Mouse (Mus musculus): ENCODE results near the gene Mrps18b. TPM values are rescaled to one million over a fixed set of nuclear protein-coding genes. Genes with fewer than 3 reads are reported as not detected.
A peak's percentile ranks its signal among the peaks of the same experiment; 100 is the strongest.

Mrps18b gene
- polyA plus RNA-seq, 1 experiment from 2014 or later: 77.7 TPM

DNA sequence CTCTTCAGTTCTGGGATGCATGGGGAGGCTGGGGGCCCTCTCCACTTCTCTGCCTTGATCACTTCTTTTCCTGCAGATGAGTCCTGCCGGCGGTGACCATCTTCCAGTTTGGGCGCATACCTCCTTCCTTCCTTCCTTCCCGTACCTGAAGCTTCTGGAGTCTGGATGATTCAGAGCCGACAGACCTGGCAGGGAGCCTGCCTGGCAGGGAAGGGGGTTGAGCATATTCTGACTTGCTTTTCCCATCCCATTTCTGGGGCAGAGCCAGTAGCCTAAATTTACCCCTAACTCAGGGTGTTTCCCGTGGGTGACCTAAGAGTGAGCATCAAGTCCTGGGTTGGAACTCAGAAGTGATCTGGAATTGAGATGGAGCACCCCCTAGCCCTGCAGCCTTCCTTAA, 41.5 kb downstream of the Mrps18b start:
- WGBS (ENCODE audit: insufficient replicate concordance): 82% methylated on average over 6 of the region's 6 CpGs

GRCm38 (mm10) chr17:35873774-35874519, 42.2 kb downstream of the Mrps18b start:
- Histone ChIP-seq H3K36me3 (ENCODE audit: control insufficient read depth, insufficient read depth, low read length) (peaks cover 23% of the 10 kb centered on the region), H3K4me3 (ENCODE audit: low read depth, low read length) (peak overlapping the region; percentile 16; the same call in 1 of the 2 replicates), H3K4me2 (peak overlapping the region; percentile 40), H3K4me1 (ENCODE audit: control insufficient read depth, insufficient read depth, low read length) (peaks cover 24% of the 10 kb centered on the region), H3K27me3 (ENCODE audit: control insufficient read depth, insufficient read depth, low read length) (no peaks in the 10 kb centered on the region), H3K9ac (ENCODE audit: low read depth, low read length) (peak overlapping the region; percentile 46; the same call in 1 of the 2 replicates), H3K9me3 (replicated peaks; ENCODE audit: control insufficient read depth, low read length) (no peaks in the 10 kb centered on the region; the same call in 1 of the 2 replicates), H3K27ac (ENCODE audit: low read depth, low read length) (no peak overlapping the region)
- WGBS (ENCODE audit: insufficient replicate concordance): 25% methylated on average over 21 of the region's 21 CpGs
- peak; percentile 25; the same call in 1 of the 2 replicates for ATAC-seq (replicated peaks; ENCODE audit: insufficient number of reproducible peaks, low FRiP score, low TSS enrichment)

More for the DNA sequence above, 41.5 kb downstream of the Mrps18b start:
- H3K9me3 ChIP-seq (replicated peaks; ENCODE audit: control insufficient read depth, low read length): no peaks in the 10 kb centered on the region; the same call in 1 of the 2 replicates
- H3K36me3 ChIP-seq (ENCODE audit: control insufficient read depth, insufficient read depth, low read length): peaks cover 23% of the 10 kb centered on the region
- no peak for ATAC-seq (replicated peaks; ENCODE audit: insufficient number of reproducible peaks, low FRiP score, low TSS enrichment)
- peaks cover 20% of the 10 kb centered on the region; the same call in 1 of the 2 replicates for H3K4me1 ChIP-seq (ENCODE audit: control insufficient read depth, insufficient read depth, low read length)
- H3K9ac ChIP-seq (ENCODE audit: low read depth, low read length): no peak overlapping the region
- H3K4me3 ChIP-seq (ENCODE audit: low read depth, low read length): no peak overlapping the region
- no peak overlapping the region for H3K4me2 ChIP-seq
- no peak overlapping the region for H3K27ac ChIP-seq (ENCODE audit: low read depth, low read length)
- no peaks in the 10 kb centered on the region for H3K27me3 ChIP-seq (ENCODE audit: control insufficient read depth, insufficient read depth, low read length)

- ATAC-seq (replicated peaks; ENCODE audit: insufficient number of reproducible peaks, low FRiP score, low TSS enrichment): no peak
- Histone ChIP-seq H3K4me2 (peak overlapping the region; percentile 98), H3K27ac (ENCODE audit: low read depth, low read length) (peak overlapping the region; percentile 83), H3K27me3 (ENCODE audit: control insufficient read depth, insufficient read depth, low read length) (no peaks in the 10 kb centered on the region), H3K4me3 (ENCODE audit: low read depth, low read length) (peak overlapping the region; percentile 49), H3K9me3 (replicated peaks; ENCODE audit: control insufficient read depth, low read length) (no peaks in the 10 kb centered on the region; the same call in 1 of the 2 replicates), H3K4me1 (ENCODE audit: control insufficient read depth, insufficient read depth, low read length) (peaks cover 35% of the 10 kb centered on the region), H3K9ac (ENCODE audit: low read depth, low read length) (peak overlapping the region; percentile 90; the same call in 1 of the 2 replicates), H3K36me3 (ENCODE audit: control insufficient read depth, insufficient read depth, low read length) (peaks cover 20% of the 10 kb centered on the region)
- WGBS (ENCODE audit: insufficient replicate concordance): 67% methylated on average over 8 of the region's 8 CpGs
These were observed 45.1 kb downstream of the Mrps18b start for GRCm38 (mm10) chr17:35870884-35871696.

- WGBS (ENCODE audit: insufficient replicate concordance): 40% methylated on average over 9 of the region's 9 CpGs
- peak overlapping the region; percentile 83 for H3K27ac ChIP-seq (ENCODE audit: low read depth, low read length)
- peak overlapping the region; percentile 90 for H3K9ac ChIP-seq (ENCODE audit: low read depth, low read length)
- no peaks in the 10 kb centered on the region; the same call in 1 of the 2 replicates for H3K9me3 ChIP-seq (replicated peaks; ENCODE audit: control insufficient read depth, low read length)
- H3K27me3 ChIP-seq (ENCODE audit: control insufficient read depth, insufficient read depth, low read length): no peaks in the 10 kb centered on the region
- peak; percentile 33; the same call in 1 of the 2 replicates for ATAC-seq (replicated peaks; ENCODE audit: insufficient number of reproducible peaks, low FRiP score, low TSS enrichment)
- H3K36me3 ChIP-seq (ENCODE audit: control insufficient read depth, insufficient read depth, low read length): peaks cover 17% of the 10 kb centered on the region
- peaks cover 35% of the 10 kb centered on the region for H3K4me1 ChIP-seq (ENCODE audit: control insufficient read depth, insufficient read depth, low read length)
- peak overlapping the region; percentile 98 for H3K4me2 ChIP-seq
- H3K4me3 ChIP-seq (ENCODE audit: low read depth, low read length): peak overlapping the region; percentile 49
These were observed 45.9 kb downstream of the Mrps18b start for GRCm38 (mm10) chr17:35870151-35870883.

GRCm38 (mm10) chr17:35869346-35870067, 46.7 kb downstream of the Mrps18b start:
- ATAC-seq (replicated peaks; ENCODE audit: insufficient number of reproducible peaks, low FRiP score, low TSS enrichment): peak; percentile 13; the same call in 1 of the 2 replicates
- Histone ChIP-seq H3K27me3 (ENCODE audit: control insufficient read depth, insufficient read depth, low read length) (no peaks in the 10 kb centered on the region), H3K36me3 (ENCODE audit: control insufficient read depth, insufficient read depth, low read length) (peaks cover 9% of the 10 kb centered on the region), H3K9me3 (replicated peaks; ENCODE audit: control insufficient read depth, low read length) (no peaks in the 10 kb centered on the region; the same call in 1 of the 2 replicates), H3K27ac (ENCODE audit: low read depth, low read length) (peak overlapping the region; percentile 83), H3K4me2 (peak overlapping the region; percentile 98), H3K9ac (ENCODE audit: low read depth, low read length) (peak overlapping the region; percentile 90), H3K4me3 (ENCODE audit: low read depth, low read length) (peak overlapping the region; percentile 49), H3K4me1 (ENCODE audit: control insufficient read depth, insufficient read depth, low read length) (peaks cover 43% of the 10 kb centered on the region)
- 5% methylated on average over 7 of the region's 7 CpGs for WGBS (ENCODE audit: insufficient replicate concordance)

- Histone ChIP-seq H3K4me3 (ENCODE audit: low read depth, low read length) (peak overlapping the region; percentile 49), H3K9me3 (replicated peaks; ENCODE audit: control insufficient read depth, low read length) (no peaks in the 10 kb centered on the region; the same call in 1 of the 2 replicates), H3K9ac (ENCODE audit: low read depth, low read length) (peak overlapping the region; percentile 90), H3K4me1 (ENCODE audit: control insufficient read depth, insufficient read depth, low read length) (peaks cover 46% of the 10 kb centered on the region), H3K27ac (ENCODE audit: low read depth, low read length) (peak overlapping the region; percentile 83), H3K27me3 (ENCODE audit: control insufficient read depth, insufficient read depth, low read length) (no peaks in the 10 kb centered on the region), H3K36me3 (ENCODE audit: control insufficient read depth, insufficient read depth, low read length) (peaks cover 9% of the 10 kb centered on the region), H3K4me2 (peak overlapping the region; percentile 98)
- 5% methylated on average over 7 of the region's 7 CpGs for WGBS (ENCODE audit: insufficient replicate concordance)
- ATAC-seq (replicated peaks; ENCODE audit: insufficient number of reproducible peaks, low FRiP score, low TSS enrichment): no peak
These were observed 47.2 kb downstream of the Mrps18b start for GRCm38 (mm10) chr17:35868961-35869345.

DNA sequence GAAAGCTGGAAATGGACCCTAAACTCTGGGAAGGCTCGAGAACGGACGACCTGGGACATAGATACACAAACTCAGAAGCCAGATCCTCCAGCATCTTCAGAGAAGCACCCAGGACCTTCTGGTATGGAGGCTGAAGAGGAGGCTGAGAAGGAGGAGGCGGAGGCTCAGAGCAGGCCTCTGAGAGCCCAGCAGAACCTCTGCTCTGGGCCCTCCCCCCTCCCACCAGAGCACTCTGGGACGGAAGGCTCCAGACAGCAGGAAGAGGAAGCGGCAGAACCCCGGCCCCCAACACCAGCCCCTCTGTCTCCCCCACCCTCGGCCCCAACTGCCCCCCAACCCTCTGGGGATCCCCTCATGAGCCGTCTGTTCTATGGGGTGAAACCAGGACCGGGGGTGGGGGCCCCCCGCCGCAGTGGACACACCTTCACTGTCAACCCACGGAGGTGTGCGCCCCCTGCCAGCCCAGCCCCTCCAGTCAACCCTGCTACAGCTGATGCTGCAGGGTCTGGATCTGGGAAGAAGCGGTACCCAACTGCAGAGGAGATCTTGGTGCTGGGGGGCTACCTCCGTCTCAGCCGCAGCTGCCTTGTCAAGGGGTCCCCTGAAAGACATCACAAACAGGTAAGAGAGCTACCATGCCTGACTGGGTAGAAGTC, 47.9 kb downstream of the Mrps18b start:
- H3K9ac ChIP-seq (ENCODE audit: low read depth, low read length): peak overlapping the region; percentile 90
- 24% methylated on average over 16 of the region's 17 CpGs for WGBS (ENCODE audit: insufficient replicate concordance)
- peak overlapping the region; percentile 83 for H3K27ac ChIP-seq (ENCODE audit: low read depth, low read length)
- no peaks in the 10 kb centered on the region for H3K27me3 ChIP-seq (ENCODE audit: control insufficient read depth, insufficient read depth, low read length)
- peaks cover 9% of the 10 kb centered on the region for H3K36me3 ChIP-seq (ENCODE audit: control insufficient read depth, insufficient read depth, low read length)
- ATAC-seq (replicated peaks; ENCODE audit: insufficient number of reproducible peaks, low FRiP score, low TSS enrichment): no peak
- H3K4me2 ChIP-seq: peak overlapping the region; percentile 98
- peak overlapping the region; percentile 49 for H3K4me3 ChIP-seq (ENCODE audit: low read depth, low read length)
- peaks cover 41% of the 10 kb centered on the region for H3K4me1 ChIP-seq (ENCODE audit: control insufficient read depth, insufficient read depth, low read length)
- no peaks in the 10 kb centered on the region; the same call in 1 of the 2 replicates for H3K9me3 ChIP-seq (replicated peaks; ENCODE audit: control insufficient read depth, low read length)

All from heart, embryonic 11.5 days (tissue).